ENCODE assay signal across 28 mouse cellular contexts in genomic region chr11:88869443-88869842, GRCm38 (mm10).
"Had no signal": no experiment of that assay in that cellular context is flagged by ENCODE, and none has a peak within 500 bp of the region (broad histone marks: within the 10 kb centered on the region; RNA-seq: fewer than 3 reads in every experiment).

No protein-coding gene starts in this region.

- H3K9ac ChIP-seq: heart, embryonic 13.5 days; heart, embryonic 15.5 days; hindbrain, embryonic 13.5 days; hindbrain, embryonic 15.5 days; kidney, embryonic 15.5 days; limb, embryonic 12.5 days; liver, embryonic 13.5 days had no signal

- H3K4me3 ChIP-seq: gastrocnemius, adult 2 months; heart, adult 2 months; heart, embryonic 13.5 days; heart, embryonic 15.5 days; hindbrain, embryonic 13.5 days; hindbrain, embryonic 15.5 days; kidney, embryonic 15.5 days; left cerebral cortex, adult 2 months; limb, embryonic 10.5 days; limb, embryonic 12.5 days; liver, embryonic 13.5 days had no signal

- DNase-seq: gastrocnemius, adult 2 months; gastrocnemius, postnatal 10 days; gastrocnemius, postnatal 25 days; heart, adult 11 months; heart, adult 2 months; heart, postnatal 4 days; kidney, adult 11 months; kidney, adult 2 months; kidney, adult 9 months; kidney, postnatal 14 days; kidney, postnatal 36 days; layer of hippocampus, adult 9-11 months; layer of hippocampus, postnatal 36 days; liver; liver, embryonic 13.5 days had no signal

- H3K4me2 ChIP-seq: heart, embryonic 11.5 days; heart, embryonic 13.5 days; heart, embryonic 15.5 days; hindbrain, embryonic 13.5 days; hindbrain, embryonic 15.5 days; kidney, embryonic 15.5 days; limb, embryonic 12.5 days; liver, embryonic 11.5 days; liver, embryonic 13.5 days had no signal

- ATAC-seq: hindbrain, postnatal 0 days; intestine, embryonic 16.5 days had no signal

- H3K9me3 ChIP-seq: heart, embryonic 13.5 days; heart, embryonic 15.5 days; hindbrain, embryonic 13.5 days; hindbrain, embryonic 15.5 days; kidney, embryonic 15.5 days; limb, embryonic 10.5 days; limb, embryonic 12.5 days; liver, embryonic 13.5 days had no signal

- H3K27ac ChIP-seq: gastrocnemius, adult 2 months; heart, adult 2 months; heart, embryonic 13.5 days; heart, embryonic 15.5 days; hindbrain, embryonic 13.5 days; hindbrain, embryonic 15.5 days; hindbrain, postnatal 0 days; kidney, embryonic 15.5 days; kidney, postnatal 0 days; left cerebral cortex, adult 2 months; limb, embryonic 10.5 days; limb, embryonic 12.5 days; liver, embryonic 13.5 days had no signal

- H3K36me3 ChIP-seq: heart, embryonic 13.5 days; heart, embryonic 15.5 days; hindbrain, embryonic 13.5 days; hindbrain, embryonic 15.5 days; kidney, embryonic 15.5 days; limb, embryonic 10.5 days; limb, embryonic 12.5 days; liver, embryonic 13.5 days had no signal
